Mouse (Mus musculus) hindbrain, embryonic 16.5 days (tissue): ENCODE measurements around the gene Igsf9. TPM values are rescaled to one million over a fixed set of nuclear protein-coding genes. Genes with fewer than 3 reads are reported as not detected.
A peak's percentile ranks its signal among the peaks of the same experiment; 100 is the strongest.

ENCODE experiments used
- ATAC-seq: fragments of 200-750 bp; cut with Nextera tagmentation; 2 replicates; pipeline ENCODE4 v1.8.0; 2017; ENCODE audit warnings: moderate TSS enrichment, moderate library complexity
- H3K27ac ChIP-seq: fragments of 300-500 bp; sonication (generic); 2 replicates; pipeline ENCODE4 v1.5.1; 2014; ENCODE audit warnings: low read depth, mild to moderate bottlenecking, control low read depth, low read length, moderate library complexity
- H3K27me3 ChIP-seq: fragments of 300-500 bp; sonication (generic); replicated peaks from 2 replicates; pipeline ENCODE4 v1.6.1; 2014; ENCODE audit warnings: low read length; ENCODE audit not compliant: control insufficient read depth, insufficient read depth
- H3K36me3 ChIP-seq: fragments of 300-500 bp; sonication (generic); 2 replicates; pipeline ENCODE4 v1.6.1; 2014; ENCODE audit warnings: mild to moderate bottlenecking, low read length, moderate library complexity, mixed read lengths; ENCODE audit not compliant: control insufficient read depth, insufficient read depth
- H3K4me1 ChIP-seq: fragments of 300-500 bp; sonication (generic); 2 replicates; pipeline ENCODE4 v1.6.1; 2014; ENCODE audit warnings: low read depth, low read length; ENCODE audit not compliant: control insufficient read depth, insufficient read depth
- H3K4me2 ChIP-seq: fragments of 300-500 bp; sonication (generic); 2 replicates; pipeline ENCODE4 v1.6.1; 2014; ENCODE audit warnings: mild to moderate bottlenecking, low read length, control low read depth, moderate library complexity
- H3K4me3 ChIP-seq: fragments of 300-500 bp; sonication (generic); 2 replicates; pipeline ENCODE4 v1.5.1; 2014; ENCODE audit warnings: mild to moderate bottlenecking, low read length, control low read depth, moderate library complexity
- H3K9ac ChIP-seq: fragments of 300-500 bp; sonication (generic); 2 replicates; pipeline ENCODE4 v1.6.1; 2014; ENCODE audit warnings: low read depth, mild to moderate bottlenecking, control low read depth, low read length, moderate library complexity
- H3K9me3 ChIP-seq: fragments of 300-500 bp; sonication (generic); 2 replicates; pipeline ENCODE4 v1.6.1; 2014; ENCODE audit warnings: mild to moderate bottlenecking, low read length, moderate library complexity; ENCODE audit not compliant: control insufficient read depth
- WGBS: fragments of 180-500 bp; shearing (Covaris S2); extraction: QIAGEN DNeasy Blood & Tissue Kit; methylation state at CpG from one replicate; pipeline ENCODE4 v1.1.7; 2014; 5-methylcytosine and 5-hydroxymethylcytosine counted together
- polyA plus RNA-seq: library from polyadenylated mRNA; unstranded; fragments of >200 nt; fragmentation: Nextera tagmentation; extraction: Ambion mirVana; gene quantifications from 2 replicates; pipeline ENCODE4 v1.2.1, GENCODE M21; 2015

Igsf9 gene
- polyA plus RNA-seq, 1 experiment from 2014 or later, result 32.9 TPM

DNA sequence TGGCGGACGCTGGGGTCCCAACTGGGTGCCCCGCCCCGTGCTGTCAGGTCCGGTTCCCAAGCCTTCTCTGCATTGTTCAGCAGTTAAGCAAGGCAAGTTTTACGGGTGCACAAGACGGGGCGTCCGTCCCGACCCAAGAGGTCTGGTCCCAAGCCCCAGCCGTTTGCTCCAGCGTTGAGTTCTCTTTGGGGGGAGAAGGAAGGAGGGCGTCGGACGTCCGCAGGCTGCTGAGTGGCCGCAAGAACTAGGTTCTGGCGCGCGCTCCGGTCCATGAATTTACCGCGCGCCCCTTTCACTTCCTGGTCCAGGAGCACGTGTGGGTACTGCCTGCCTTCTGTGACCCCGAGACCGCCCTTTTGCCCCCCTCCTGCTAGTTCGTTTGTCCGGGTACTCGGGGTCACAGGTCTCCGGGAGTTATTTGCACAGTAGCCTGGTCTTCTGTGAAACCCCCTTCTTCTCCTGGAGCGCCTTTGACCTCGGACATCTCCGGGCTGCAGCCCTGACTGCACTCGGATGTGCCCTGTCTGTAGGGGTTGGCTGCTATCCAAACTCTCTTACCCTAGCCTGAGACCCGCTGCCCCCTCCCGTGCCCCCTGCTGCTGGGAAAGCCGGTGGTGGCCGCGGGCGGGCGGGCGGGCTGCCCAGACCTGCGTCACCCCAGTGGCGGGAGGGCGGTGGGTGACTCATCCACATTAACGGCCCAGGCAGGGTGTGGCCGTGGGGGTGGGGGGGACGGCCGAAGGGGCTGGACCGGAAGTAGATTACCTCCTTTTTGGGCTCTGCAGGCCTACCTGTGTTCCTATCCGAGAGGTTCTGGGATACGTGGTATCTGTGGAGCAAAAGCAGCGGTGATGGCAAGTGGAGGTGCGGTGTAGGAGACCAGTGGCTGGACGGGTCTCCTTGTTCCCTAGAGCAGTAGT, 19.1 kb downstream of the Igsf9 start:
- Histone ChIP-seq H3K4me3 (peak overlapping the region; percentile 46), H3K4me1 (peaks cover 25% of the 10 kb centered on the region), H3K27ac (peak overlapping the region; percentile 61), H3K27me3 (peaks cover 15% of the 10 kb centered on the region), H3K9me3 (no peaks in the 10 kb centered on the region), H3K36me3 (peaks cover 11% of the 10 kb centered on the region), H3K9ac (peak overlapping the region; percentile 63), H3K4me2 (peak overlapping the region; percentile 61)
- WGBS, result 3% methylated on average over 56 of the region's 56 CpGs
- ATAC-seq, result peak; percentile 4

DNA sequence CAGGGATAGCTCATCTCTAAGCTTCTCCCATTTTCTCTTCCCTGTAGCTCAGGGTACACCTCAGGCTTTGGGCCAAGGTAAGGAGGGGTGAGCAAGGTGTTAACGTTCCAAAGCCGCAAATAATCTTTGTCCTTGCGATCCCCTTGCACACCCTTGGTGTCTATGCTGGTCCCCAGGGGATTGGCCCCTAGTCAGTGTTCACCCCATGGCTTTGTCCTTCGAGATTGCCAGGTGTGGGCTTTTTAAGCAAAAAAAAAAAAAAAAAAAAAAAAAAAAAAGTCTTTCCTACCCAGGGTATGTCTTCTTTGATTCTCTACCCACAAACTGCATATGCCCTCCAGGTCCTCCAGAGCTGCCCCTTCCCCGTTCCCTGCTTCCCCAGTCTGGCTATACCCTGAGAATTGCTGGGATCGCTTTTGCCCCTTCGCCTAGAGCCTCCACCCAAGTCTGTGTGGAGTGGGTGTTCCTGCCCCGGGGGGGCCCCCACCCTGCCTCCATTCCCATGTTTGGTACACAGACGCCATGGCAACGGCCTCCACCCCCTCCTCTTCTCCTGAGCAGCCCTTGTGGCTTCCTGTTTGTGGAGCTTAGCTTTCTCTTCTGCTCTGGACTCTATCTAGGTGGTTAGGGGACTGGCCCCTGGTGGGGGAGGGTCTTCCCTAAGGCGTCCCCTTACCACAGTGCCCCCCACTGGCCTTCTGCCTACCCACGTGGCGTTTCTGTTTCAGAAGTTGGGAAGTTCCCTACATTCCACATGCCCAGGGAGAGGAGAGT, 20.0 kb downstream of the Igsf9 start:
- Histone ChIP-seq H3K4me3 (peak overlapping the region; percentile 46), H3K4me2 (peak overlapping the region; percentile 61), H3K9me3 (no peaks in the 10 kb centered on the region), H3K4me1 (peaks cover 25% of the 10 kb centered on the region), H3K27me3 (peaks cover 15% of the 10 kb centered on the region), H3K27ac (no peak overlapping the region), H3K36me3 (peaks cover 4% of the 10 kb centered on the region; the same call in 1 of the 2 replicates), H3K9ac (peak overlapping the region; percentile 63)
- WGBS, result 31% methylated on average over 13 of the region's 13 CpGs
- peak; percentile 15; the same call in 1 of the 2 replicates for ATAC-seq

DNA sequence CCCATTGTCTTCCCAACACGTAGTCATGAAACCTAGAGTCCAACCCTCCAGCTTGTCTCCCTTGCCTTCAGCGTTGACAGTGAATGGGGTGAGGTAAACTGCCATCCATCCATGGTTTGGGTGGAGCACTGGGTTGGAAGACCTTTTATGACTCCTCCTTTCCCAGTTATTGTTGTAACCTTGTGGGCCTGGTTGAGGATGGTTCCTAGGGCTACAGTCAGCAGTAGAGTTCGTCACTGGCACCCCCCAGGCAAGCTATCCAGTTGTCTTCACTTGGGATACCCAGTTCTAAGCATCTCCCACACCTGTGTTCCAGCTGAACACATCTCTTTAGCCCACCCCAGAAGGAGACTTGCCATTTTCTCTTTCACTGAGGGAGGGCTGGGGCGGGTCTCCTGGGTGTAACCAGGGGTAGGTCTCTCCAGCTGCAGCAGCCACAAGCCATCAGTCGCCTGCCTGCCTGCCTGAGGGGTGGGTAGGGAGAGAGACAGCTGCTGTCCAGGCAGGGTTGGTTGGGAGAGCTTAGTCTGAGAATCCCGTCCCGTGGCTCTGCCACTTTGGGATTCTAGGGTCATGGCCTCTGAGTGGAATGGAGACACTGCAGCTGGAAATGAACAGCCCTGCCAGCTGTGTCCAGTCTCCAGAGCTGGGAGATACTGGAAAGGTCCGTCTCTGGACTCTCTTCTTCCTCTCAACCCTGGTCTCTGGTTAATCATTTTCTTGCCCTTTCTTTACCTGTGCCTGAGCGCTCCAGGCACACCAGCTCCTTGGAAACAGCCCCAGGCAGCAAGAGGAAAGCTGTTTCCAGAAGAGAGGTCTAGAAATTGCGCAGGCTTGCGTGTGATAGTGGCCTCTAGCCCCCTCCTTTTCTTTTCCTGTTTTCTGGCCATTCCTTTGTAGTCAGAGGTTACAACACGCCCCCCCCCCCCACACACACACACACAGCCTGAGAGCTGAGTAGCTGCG, 20.8 kb downstream of the Igsf9 start:
- peaks cover 15% of the 10 kb centered on the region for H3K27me3 ChIP-seq
- H3K4me3 ChIP-seq, result no peak overlapping the region
- peak overlapping the region; percentile 59 for H3K27ac ChIP-seq
- peaks cover 25% of the 10 kb centered on the region for H3K4me1 ChIP-seq
- no peaks in the 10 kb centered on the region for H3K9me3 ChIP-seq
- H3K4me2 ChIP-seq, result peak overlapping the region; percentile 61
- 35% methylated on average over 12 of the region's 13 CpGs for WGBS
- no peak overlapping the region for H3K9ac ChIP-seq
- H3K36me3 ChIP-seq, result peaks cover 2% of the 10 kb centered on the region; the same call in 1 of the 2 replicates
- peak; percentile 8; the same call in 1 of the 2 replicates for ATAC-seq

DNA sequence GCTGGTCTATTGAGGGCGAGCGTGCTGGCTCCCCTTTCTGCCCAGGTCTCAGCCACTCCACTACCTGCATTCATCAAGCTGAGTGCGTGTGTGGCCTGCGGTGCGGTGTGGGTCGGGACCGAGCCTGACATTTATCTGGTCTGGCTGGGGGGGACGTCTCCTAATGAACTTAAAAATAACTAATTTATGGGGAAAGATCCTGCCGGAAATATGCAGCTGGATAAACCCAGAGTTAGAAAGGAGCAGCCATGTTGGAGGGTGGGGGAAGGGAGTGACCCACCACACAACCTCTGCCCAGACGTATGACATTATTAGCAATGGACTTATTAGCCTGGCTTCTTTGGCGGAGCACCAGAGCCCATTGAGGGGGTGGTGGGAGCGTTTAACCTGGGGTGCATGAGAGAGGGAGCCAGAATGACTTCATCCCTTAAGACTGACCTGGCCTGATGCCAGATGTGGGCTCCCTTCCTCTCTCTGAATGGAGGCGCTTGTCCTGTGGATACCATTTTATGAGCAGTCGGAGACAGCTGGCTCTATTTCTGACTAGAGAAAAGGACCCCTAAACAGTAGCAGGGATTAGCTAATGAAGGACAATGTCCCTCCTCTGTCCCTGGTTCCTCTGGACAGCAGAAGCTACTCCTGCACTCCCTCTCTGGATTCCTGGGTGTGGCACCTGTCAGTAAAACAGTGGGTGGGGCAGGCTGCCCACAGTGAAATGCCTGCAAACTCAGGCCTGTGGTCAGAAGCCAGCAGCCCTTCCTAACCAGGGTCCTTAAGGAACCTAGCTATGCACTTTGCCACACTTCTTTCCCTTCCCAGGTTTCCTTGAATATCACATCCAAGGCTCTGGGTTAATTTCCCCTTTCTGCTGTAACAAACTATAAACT, 21.8 kb downstream of the Igsf9 start:
- Histone ChIP-seq H3K9me3 (no peaks in the 10 kb centered on the region), H3K4me1 (peaks cover 25% of the 10 kb centered on the region), H3K36me3 (no peaks in the 10 kb centered on the region), H3K27ac (peak overlapping the region; percentile 59), H3K4me3 (no peak overlapping the region), H3K27me3 (peaks cover 15% of the 10 kb centered on the region), H3K4me2 (peak overlapping the region; percentile 42), H3K9ac (no peak overlapping the region)
- whole genome bisulfite sequencing, result 29% methylated on average over 14 of the region's 14 CpGs
- peak; percentile 12; the same call in 1 of the 2 replicates for ATAC-seq

GRCm38 (mm10) chr1:172504756-172505155, 23.2 kb downstream of the Igsf9 start:
- Histone ChIP-seq H3K27me3 (peaks cover 12% of the 10 kb centered on the region; the same call in 1 of the 2 replicates), H3K36me3 (no peaks in the 10 kb centered on the region), H3K4me2 (no peak overlapping the region), H3K27ac (no peak overlapping the region), H3K4me3 (no peak overlapping the region), H3K9ac (no peak overlapping the region), H3K4me1 (peaks cover 25% of the 10 kb centered on the region), H3K9me3 (no peaks in the 10 kb centered on the region)
- no peak for ATAC-seq
- WGBS, result 62% methylated on average over 8 of the region's 8 CpGs

- H3K4me2 ChIP-seq, result no peak overlapping the region
- no peak overlapping the region for H3K4me3 ChIP-seq
- WGBS, result 69% methylated on average over 5 of the region's 5 CpGs
- no peak overlapping the region for H3K27ac ChIP-seq
- no peaks in the 10 kb centered on the region for H3K36me3 ChIP-seq
- no peaks in the 10 kb centered on the region for H3K9me3 ChIP-seq
- peaks cover 12% of the 10 kb centered on the region for H3K4me1 ChIP-seq
- no peak overlapping the region for H3K9ac ChIP-seq
- ATAC-seq, result no peak
- 0 out of 2 replicates have a peak, but pooled peaks cover 3% of the 10 kb centered on the region for H3K27me3 ChIP-seq
These were observed 25.4 kb downstream of the Igsf9 start for GRCm38 (mm10) chr1:172507001-172507400.

- WGBS, result 87% methylated on average over 3 of the region's 3 CpGs
- Histone ChIP-seq H3K9me3 (no peaks in the 10 kb centered on the region), H3K4me3 (no peak overlapping the region), H3K4me1 (peaks cover 10% of the 10 kb centered on the region), H3K36me3 (no peaks in the 10 kb centered on the region), H3K9ac (no peak overlapping the region), H3K27me3 (0 out of 2 replicates have a peak, but pooled peaks cover 3% of the 10 kb centered on the region), H3K27ac (no peak overlapping the region), H3K4me2 (no peak overlapping the region)
- no peak for ATAC-seq
These were observed 26.1 kb downstream of the Igsf9 start for GRCm38 (mm10) chr1:172507701-172508100.

- no peak overlapping the region for H3K4me3 ChIP-seq
- peaks cover 8% of the 10 kb centered on the region for H3K4me1 ChIP-seq
- 0 out of 2 replicates have a peak, but pooled peaks cover 2% of the 10 kb centered on the region for H3K27me3 ChIP-seq
- WGBS, result 42% methylated on average over 2 of the region's 2 CpGs
- H3K9me3 ChIP-seq, result no peaks in the 10 kb centered on the region
- H3K36me3 ChIP-seq, result no peaks in the 10 kb centered on the region
- H3K9ac ChIP-seq, result no peak overlapping the region
- no peak overlapping the region for H3K4me2 ChIP-seq
- H3K27ac ChIP-seq, result no peak overlapping the region
- no peak for ATAC-seq
These were observed 26.6 kb downstream of the Igsf9 start for GRCm38 (mm10) chr1:172508172-172508571.
